Mouse (Mus musculus) C2C12 (cell line): Measurements from ENCODE around the gene Usp9x.

Experiments used
- CEBPB ChIP-seq: IDR thresholded peaks from one replicate; pipeline ENCODE4 v1.6.1; 2011; ENCODE audit warnings: low read depth, mild to moderate bottlenecking, control low read depth, moderate library complexity
- CTCF ChIP-seq: IDR thresholded peaks from one replicate; pipeline ENCODE4 v1.5.1; 2011; ENCODE audit not compliant: control insufficient read depth, insufficient read depth, insufficient read length
- USF1 ChIP-seq: IDR thresholded peaks from one replicate; pipeline ENCODE4 v1.6.1; 2011; ENCODE audit warnings: low read depth, mild to moderate bottlenecking, control low read depth, moderate library complexity

DNA sequence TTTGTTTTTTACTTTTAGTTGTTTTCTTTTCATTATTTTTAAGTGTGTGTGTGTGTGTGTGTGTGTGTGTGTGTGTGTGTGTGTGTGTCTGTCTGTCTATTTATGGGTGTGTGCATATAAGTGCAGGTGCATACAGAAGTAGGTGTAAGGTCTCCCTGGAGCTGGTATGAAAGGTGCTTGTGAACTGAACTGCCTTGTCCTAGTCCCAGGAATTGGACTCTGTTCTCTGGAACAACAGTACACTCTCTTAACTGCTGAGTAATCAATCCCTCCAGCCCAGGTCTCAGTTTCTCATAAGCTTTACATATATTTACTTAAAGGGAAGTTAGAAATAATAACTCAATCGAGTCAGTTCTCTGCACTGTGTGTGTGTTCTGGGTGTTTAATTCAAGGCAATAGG lies 25.7 kb downstream of the Usp9x start:
- no peak for TF ChIP-seq CEBPB
- no peak for TF ChIP-seq CTCF
- no peak for TF ChIP-seq USF1
